Mouse (Mus musculus) myocyte (in vitro differentiated cells): Measurements from ENCODE around the gene Adamts13. TPM values are rescaled to one million over a fixed set of nuclear protein-coding genes. Genes with fewer than 3 reads are reported as not detected.

Experiments used
- H3K27me3 ChIP-seq: one replicate; pipeline ENCODE4 v1.6.1; 2011; ENCODE audit not compliant: control insufficient read depth, insufficient read depth, insufficient read length
- H3K36me3 ChIP-seq: one replicate; pipeline ENCODE4 v1.6.1; 2011; ENCODE audit not compliant: control insufficient read depth, insufficient read depth
- H3K4me2 ChIP-seq: one replicate; pipeline ENCODE4 v1.6.1; 2011; ENCODE audit warnings: low read depth, control low read depth
- H3K4me3 ChIP-seq: one replicate; pipeline ENCODE4 v1.5.1; 2011; ENCODE audit warnings: mild to moderate bottlenecking, control low read depth, moderate library complexity
- H3K79me2 ChIP-seq: one replicate; pipeline ENCODE4 v1.6.1; 2011; ENCODE audit not compliant: control insufficient read depth, insufficient read depth
- H3ac ChIP-seq: one replicate; pipeline ENCODE4 v1.6.1; 2011; ENCODE audit not compliant: control insufficient read depth, insufficient read length
- CEBPB ChIP-seq: IDR thresholded peaks from 2 replicates; pipeline ENCODE4 v1.6.1; 2011; ENCODE audit warnings: mild to moderate bottlenecking, moderate library complexity; ENCODE audit not compliant: poor library complexity, insufficient read depth, severe bottlenecking
- E2F4 ChIP-seq: IDR thresholded peaks from one replicate; pipeline ENCODE4 v1.6.1; 2011; ENCODE audit warnings: mild to moderate bottlenecking, control low read depth, moderate library complexity; ENCODE audit not compliant: insufficient read depth
- MAX ChIP-seq: IDR thresholded peaks from one replicate; pipeline ENCODE4 v1.6.1; 2011; ENCODE audit warnings: low read depth, mild to moderate bottlenecking, control low read depth
- MYOD1 ChIP-seq, 3 experiments: IDR thresholded peaks; one replicate each; pipeline ENCODE4 v1.6.1; 2011; ENCODE audit warnings: control low read depth in 2 of 3, low read depth in 2 of 3, mild to moderate bottlenecking in 2 of 3, moderate library complexity in 1 of 3; ENCODE audit not compliant: insufficient read length in 2 of 3, control insufficient read depth in 1 of 3
- MYOG ChIP-seq, 3 experiments: IDR thresholded peaks; one replicate each; pipeline ENCODE4 v1.6.1; 2011; ENCODE audit warnings: control low read depth in 2 of 3, low read depth in 2 of 3, mild to moderate bottlenecking in 2 of 3; ENCODE audit not compliant: insufficient read length in 2 of 3, control insufficient read depth in 1 of 3, insufficient read depth in 1 of 3
- POLR2A ChIP-seq: IDR thresholded peaks from one replicate; pipeline ENCODE4 v1.6.1; 2011; ENCODE audit warnings: low read depth, mild to moderate bottlenecking, control low read depth, moderate library complexity; ENCODE audit not compliant: insufficient read length
- POLR2AphosphoS2 ChIP-seq: IDR thresholded peaks from one replicate; pipeline ENCODE4 v1.6.1; 2011; ENCODE audit warnings: low read depth, control low read depth; ENCODE audit not compliant: insufficient read length
- REST ChIP-seq: IDR thresholded peaks from one replicate; pipeline ENCODE4 v1.6.1; 2011; ENCODE audit warnings: mild to moderate bottlenecking, control low read depth, moderate library complexity; ENCODE audit not compliant: insufficient read depth, insufficient read length
- SRF ChIP-seq: IDR thresholded peaks from one replicate; pipeline ENCODE4 v1.6.1; 2011; ENCODE audit warnings: low read depth; ENCODE audit not compliant: control insufficient read depth, insufficient read length
- TCF12 ChIP-seq: IDR thresholded peaks from one replicate; pipeline ENCODE4 v1.6.1; 2011; ENCODE audit warnings: mild to moderate bottlenecking, control low read depth; ENCODE audit not compliant: poor library complexity, insufficient read depth, severe bottlenecking
- TCF3 ChIP-seq: IDR thresholded peaks from one replicate; pipeline ENCODE4 v1.6.1; 2011; ENCODE audit warnings: low read depth, control low read depth; ENCODE audit not compliant: insufficient read length
- USF1 ChIP-seq: IDR thresholded peaks from one replicate; pipeline ENCODE4 v1.6.1; 2011; ENCODE audit warnings: low read depth, mild to moderate bottlenecking, control low read depth, moderate library complexity
- polyA plus RNA-seq: library from polyadenylated mRNA; unstranded; fragments of >200 nt; fragmentation: generic; extraction: Trizol; gene quantifications from one replicate; pipeline ENCODE4 v1.2.1, GENCODE M21; 2012; ENCODE audit warnings: missing spikeins

The Adamts13 gene
- polyA plus RNA-seq, result not detected

- no peak within 1 kb of the TSS for H3K4me2 ChIP-seq
- peaks cover 59% of the 10 kb centered on the region for H3K27me3 ChIP-seq
- H3K36me3 ChIP-seq, result no peaks in the 10 kb centered on the region
- H3ac ChIP-seq, result no peak within 1 kb of the TSS
- TF ChIP-seq USF1 (no peak), MAX (no peak), POLR2A (no peak), TCF12 (no peak), REST (no peak), CEBPB (no peak), SRF (no peak), POLR2AphosphoS2 (no peak), MYOG (IDR thresholded peaks at IDR 0.05; ENCODE audit: control insufficient read depth in 1 of 3, insufficient read depth in 1 of 3, insufficient read length in 2 of 3, low read depth in 2 of 3) (no peak)
- H3K79me2 ChIP-seq, result no peaks in the 10 kb centered on the region
- H3K4me3 ChIP-seq, result no peak within 1 kb of the TSS
Measured at GRCm38 (mm10) chr2:26973116-26973515, at the start of gene Adamts13. Gene Adamts13, plus strand, starts transcription at chr2:26973416.

- TF ChIP-seq POLR2AphosphoS2 (no peak), MYOG (IDR thresholded peaks at IDR 0.05; ENCODE audit: control insufficient read depth in 1 of 3, insufficient read depth in 1 of 3, insufficient read length in 2 of 3, low read depth in 2 of 3) (no peak)
- Histone ChIP-seq H3K36me3 (peaks cover 33% of the 10 kb centered on the region), H3K79me2 (peaks cover 54% of the 10 kb centered on the region), H3ac (no peak overlapping the region), H3K4me2 (no peak overlapping the region), H3K27me3 (no peaks in the 10 kb centered on the region), H3K4me3 (no peak overlapping the region)
Measured at GRCm38 (mm10) chr2:26927745-26928476, 45.3 kb upstream of the Adamts13 start.

- Histone ChIP-seq H3K79me2 (peaks cover 54% of the 10 kb centered on the region), H3K4me2 (peak overlapping the region; percentile 84), H3K4me3 (no peak overlapping the region), H3K36me3 (peaks cover 18% of the 10 kb centered on the region), H3K27me3 (no peaks in the 10 kb centered on the region), H3ac (no peak overlapping the region)
- no peak for TF ChIP-seq REST
- no peak for TF ChIP-seq TCF3
- TF ChIP-seq MAX, result no peak
Measured at GRCm38 (mm10) chr2:26930390-26930789, 42.8 kb upstream of the Adamts13 start.

GRCm38 (mm10) chr2:26932473-26933303 lies 40.5 kb upstream of the Adamts13 start:
- Histone ChIP-seq H3ac (peak overlapping the region; percentile 95), H3K36me3 (peaks cover 7% of the 10 kb centered on the region), H3K4me3 (peak overlapping the region; percentile 77), H3K27me3 (no peaks in the 10 kb centered on the region), H3K4me2 (peak overlapping the region; percentile 84), H3K79me2 (peaks cover 48% of the 10 kb centered on the region)
- TF ChIP-seq SRF (no peak), POLR2AphosphoS2 (no peak), TCF12 (no peak), CEBPB (no peak), REST (no peak)

- no peak for TF ChIP-seq TCF12
- peak in 2 of 3 experiments; percentile 6 to 62 for TF ChIP-seq MYOD1 (IDR thresholded peaks at IDR 0.05; ENCODE audit: control insufficient read depth in 1 of 3, insufficient read length in 2 of 3, low read depth in 2 of 3)
- TF ChIP-seq POLR2A, result peak; percentile 96
- peak; percentile 90 for TF ChIP-seq POLR2AphosphoS2
- TF ChIP-seq MAX, result no peak
- no peak for TF ChIP-seq E2F4
- no peak for TF ChIP-seq TCF3
- no peak for TF ChIP-seq REST
- TF ChIP-seq USF1, result no peak
- peak in 1 of 3 experiments; percentile 57 for TF ChIP-seq MYOG (IDR thresholded peaks at IDR 0.05; ENCODE audit: control insufficient read depth in 1 of 3, insufficient read depth in 1 of 3, insufficient read length in 2 of 3, low read depth in 2 of 3)
- no peak for TF ChIP-seq CEBPB
- TF ChIP-seq SRF, result peak; percentile 65
- no peaks in the 10 kb centered on the region for H3K27me3 ChIP-seq
- peaks cover 40% of the 10 kb centered on the region for H3K79me2 ChIP-seq
Measured at GRCm38 (mm10) chr2:26933304-26934055, 39.7 kb upstream of the Adamts13 start, which contains the start of the genes Surf4 and Stkld1. Gene Surf4, minus strand, starts transcription at chr2:26933928. Gene Stkld1, plus strand, starts transcription at chr2:26934047.

More at GRCm38 (mm10) chr2:26933304-26934055, 39.7 kb upstream of the Adamts13 start, which contains the start of the genes Surf4 and Stkld1:
- Histone ChIP-seq H3K4me2 (peak within 1 kb of the TSS; percentile 84), H3K4me3 (peak within 1 kb of the TSS; percentile 77), H3ac (peak within 1 kb of the TSS; percentile 95), H3K36me3 (peaks cover 7% of the 10 kb centered on the region)
